Mouse (Mus musculus) heart, postnatal 0 days (tissue): Measurements from ENCODE around the gene Fermt2. TPM values are rescaled to one million over a fixed set of nuclear protein-coding genes. Genes with fewer than 3 reads are reported as not detected.

Experiments
- ATAC-seq: fragments of 200-750 bp; cut with Nextera tagmentation; 2 replicates; pipeline ENCODE4 v1.8.0; 2017; ENCODE audit warnings: low read depth, moderate number of reproducible peaks, moderate library complexity; ENCODE audit not compliant: insufficient read depth
- DNase-seq: peaks from one replicate; pipeline ENCODE4 v3.0.0-alpha.2; 2016; ENCODE audit warnings: low spot score
- H3K27ac ChIP-seq: fragments of 300-500 bp; sonication (generic); 2 replicates; pipeline ENCODE4 v1.5.1; 2014; ENCODE audit warnings: low read depth, mild to moderate bottlenecking
- H3K27me3 ChIP-seq: fragments of 300-500 bp; sonication (generic); 2 replicates; pipeline ENCODE4 v1.6.1; 2014; ENCODE audit warnings: low read length, mixed read lengths; ENCODE audit not compliant: control insufficient read depth, insufficient read depth
- H3K36me3 ChIP-seq: fragments of 300-500 bp; sonication (generic); replicated peaks from 2 replicates; pipeline ENCODE4 v1.6.1; 2014; ENCODE audit warnings: low read length, mixed read lengths; ENCODE audit not compliant: control insufficient read depth, insufficient read depth
- H3K4me1 ChIP-seq: fragments of 300-500 bp; sonication (generic); 2 replicates; pipeline ENCODE4 v1.6.1; 2014; ENCODE audit warnings: antibody characterized with exemption; ENCODE audit not compliant: control insufficient read depth, insufficient read depth
- H3K4me2 ChIP-seq: fragments of 300-500 bp; sonication (generic); 2 replicates; pipeline ENCODE4 v1.6.1; 2014; ENCODE audit warnings: low read depth, mild to moderate bottlenecking, low read length, moderate library complexity
- H3K4me3 ChIP-seq: fragments of 300-500 bp; sonication (generic); 2 replicates; pipeline ENCODE4 v1.5.1; 2014; ENCODE audit warnings: low read depth, low read length
- H3K9ac ChIP-seq: fragments of 300-500 bp; sonication (generic); replicated peaks from 2 replicates; pipeline ENCODE4 v1.6.1; 2014; ENCODE audit warnings: low read depth, low read length, mixed read lengths
- H3K9me3 ChIP-seq: fragments of 300-500 bp; sonication (generic); replicated peaks from 2 replicates; pipeline ENCODE4 v1.6.1; 2016; ENCODE audit warnings: low read length; ENCODE audit not compliant: control insufficient read depth
- CTCF ChIP-seq: IDR thresholded peaks from 2 replicates; pipeline ENCODE4 v1.5.1; 2016; ENCODE audit warnings: antibody characterized with exemption, control low read depth, low read depth
- EP300 ChIP-seq: IDR thresholded peaks from 2 replicates; pipeline ENCODE4 v1.6.1; 2016; ENCODE audit warnings: antibody characterized with exemption, low read depth
- WGBS: fragments of 180-500 bp; shearing (Covaris S2); extraction: QIAGEN DNeasy Blood & Tissue Kit; methylation state at CpG from one replicate; pipeline ENCODE4 v1.1.7; 2014; 5-methylcytosine and 5-hydroxymethylcytosine counted together
- polyA plus RNA-seq: library from polyadenylated mRNA; unstranded; fragments of >200 nt; fragmentation: Nextera tagmentation; extraction: Ambion mirVana; gene quantifications from 2 replicates; pipeline ENCODE4 v1.2.1, GENCODE M21; 2015
- total RNA-seq: library from RNA; depleted of rRNA; stranded (reverse); fragments of >200 nt; gene quantifications from 2 replicates; pipeline ENCODE4 v1.2.3, GENCODE M21; 2014; ENCODE audit warnings: low replicate concordance

The Fermt2 gene
- total and polyA plus RNA-seq, 2 experiments from 2014 or later, result 119 to 221 TPM

DNA sequence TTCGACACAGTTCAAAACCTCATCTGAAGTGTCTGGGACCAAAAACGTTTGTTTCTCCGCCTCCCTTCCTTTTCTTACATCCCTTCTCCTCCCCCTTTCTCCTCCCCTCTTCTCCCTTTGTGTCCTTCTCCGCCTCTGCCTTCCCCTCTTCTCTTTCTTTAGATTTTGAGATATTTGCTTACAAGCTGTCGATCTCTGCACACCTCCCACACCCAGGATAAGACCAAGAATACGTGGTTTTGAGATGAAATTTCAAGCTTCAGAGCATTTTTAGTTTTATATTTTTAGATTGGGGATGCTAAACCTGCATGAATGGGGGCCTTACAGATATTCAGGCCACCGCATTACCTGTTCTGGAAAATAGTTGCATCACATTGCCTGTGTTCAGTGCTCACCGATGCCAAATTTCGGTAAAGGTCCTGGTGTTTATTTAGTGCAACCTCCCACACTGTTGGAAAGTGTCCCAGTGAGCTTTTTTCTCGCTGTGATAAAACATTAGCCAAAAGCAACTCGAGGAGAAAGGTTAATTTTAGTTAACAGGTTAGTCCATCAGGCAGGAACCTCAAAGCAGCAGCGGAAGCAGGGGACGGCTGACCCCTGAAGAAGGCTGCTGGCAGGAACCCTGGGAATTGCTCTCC lies 20.2 kb upstream of the Fermt2 start:
- H3K9ac ChIP-seq, result no peak overlapping the region
- WGBS, result 53% methylated on average over 13 of the region's 13 CpGs
- TF ChIP-seq EP300 (no peak), CTCF (no peak)
- H3K4me1 ChIP-seq, result no peaks in the 10 kb centered on the region
- H3K4me3 ChIP-seq, result no peak overlapping the region
- no peaks in the 10 kb centered on the region for H3K36me3 ChIP-seq
- DNase-seq (no peak), ATAC-seq (no peak)
- no peak overlapping the region for H3K4me2 ChIP-seq
- H3K27me3 ChIP-seq, result no peaks in the 10 kb centered on the region
- no peak overlapping the region for H3K27ac ChIP-seq
- H3K9me3 ChIP-seq, result no peaks in the 10 kb centered on the region

DNA sequence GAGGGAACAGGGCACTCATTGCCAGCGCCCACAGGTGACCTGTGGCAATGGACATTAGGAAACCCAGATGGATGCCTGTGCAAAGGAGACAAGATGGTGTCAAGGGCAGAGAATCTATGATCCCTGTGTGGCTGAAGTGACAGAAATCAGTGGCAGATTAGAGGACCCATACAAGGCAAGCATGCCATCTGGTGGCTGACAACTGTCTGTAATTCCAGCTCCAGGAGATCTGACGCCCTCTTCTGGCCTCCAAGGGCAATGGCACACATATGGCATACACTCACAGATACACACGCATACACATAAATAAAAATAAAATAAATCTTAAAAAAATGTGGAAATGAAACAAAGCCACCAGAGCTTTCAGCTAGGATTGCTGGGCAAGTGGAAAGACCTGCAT lies 18.2 kb upstream of the Fermt2 start:
- no peak overlapping the region for H3K9ac ChIP-seq
- TF ChIP-seq CTCF (peak; percentile 31; the same call in 1 of the 2 replicates), EP300 (no peak)
- no peaks in the 10 kb centered on the region for H3K9me3 ChIP-seq
- no peak overlapping the region for H3K4me3 ChIP-seq
- WGBS, result 80% methylated on average over 3 of the region's 3 CpGs
- no peaks in the 10 kb centered on the region for H3K36me3 ChIP-seq
- H3K27me3 ChIP-seq, result no peaks in the 10 kb centered on the region
- no peak overlapping the region for H3K27ac ChIP-seq
- no peaks in the 10 kb centered on the region for H3K4me1 ChIP-seq
- DNase-seq, result no peak
- no peak overlapping the region for H3K4me2 ChIP-seq
- ATAC-seq, result no peak

- WGBS, result 83% methylated on average over 7 of the region's 7 CpGs
- no peak for ATAC-seq
Measured at GRCm38 (mm10) chr14:45544905-45545304, 15.0 kb upstream of the Fermt2 start.

GRCm38 (mm10) chr14:45544026-45544425 lies 14.1 kb upstream of the Fermt2 start:
- H3K36me3 ChIP-seq, result no peaks in the 10 kb centered on the region
- no peaks in the 10 kb centered on the region for H3K27me3 ChIP-seq
- no peak overlapping the region for H3K4me3 ChIP-seq
- H3K9me3 ChIP-seq, result no peaks in the 10 kb centered on the region
- ATAC-seq (no peak), DNase-seq (no peak)
- H3K4me2 ChIP-seq, result no peak overlapping the region
- TF ChIP-seq CTCF, result no peak
- no peak for TF ChIP-seq EP300
- H3K27ac ChIP-seq, result no peak overlapping the region
- H3K4me1 ChIP-seq, result 0 out of 2 replicates have a peak, but pooled peaks cover 2% of the 10 kb centered on the region
- WGBS, result 63% methylated on average over 5 of the region's 6 CpGs
- H3K9ac ChIP-seq, result no peak overlapping the region

More at GRCm38 (mm10) chr14:45544905-45545304, 15.0 kb upstream of the Fermt2 start:
- Histone ChIP-seq H3K4me1 (0 out of 2 replicates have a peak, but pooled peaks cover under 1% of the 10 kb centered on the region), H3K4me2 (no peak overlapping the region), H3K27me3 (no peaks in the 10 kb centered on the region), H3K36me3 (no peaks in the 10 kb centered on the region), H3K27ac (no peak overlapping the region), H3K4me3 (no peak overlapping the region), H3K9me3 (no peaks in the 10 kb centered on the region), H3K9ac (no peak overlapping the region)
- no peak for DNase-seq
- TF ChIP-seq CTCF, result no peak
- no peak for TF ChIP-seq EP300

DNA sequence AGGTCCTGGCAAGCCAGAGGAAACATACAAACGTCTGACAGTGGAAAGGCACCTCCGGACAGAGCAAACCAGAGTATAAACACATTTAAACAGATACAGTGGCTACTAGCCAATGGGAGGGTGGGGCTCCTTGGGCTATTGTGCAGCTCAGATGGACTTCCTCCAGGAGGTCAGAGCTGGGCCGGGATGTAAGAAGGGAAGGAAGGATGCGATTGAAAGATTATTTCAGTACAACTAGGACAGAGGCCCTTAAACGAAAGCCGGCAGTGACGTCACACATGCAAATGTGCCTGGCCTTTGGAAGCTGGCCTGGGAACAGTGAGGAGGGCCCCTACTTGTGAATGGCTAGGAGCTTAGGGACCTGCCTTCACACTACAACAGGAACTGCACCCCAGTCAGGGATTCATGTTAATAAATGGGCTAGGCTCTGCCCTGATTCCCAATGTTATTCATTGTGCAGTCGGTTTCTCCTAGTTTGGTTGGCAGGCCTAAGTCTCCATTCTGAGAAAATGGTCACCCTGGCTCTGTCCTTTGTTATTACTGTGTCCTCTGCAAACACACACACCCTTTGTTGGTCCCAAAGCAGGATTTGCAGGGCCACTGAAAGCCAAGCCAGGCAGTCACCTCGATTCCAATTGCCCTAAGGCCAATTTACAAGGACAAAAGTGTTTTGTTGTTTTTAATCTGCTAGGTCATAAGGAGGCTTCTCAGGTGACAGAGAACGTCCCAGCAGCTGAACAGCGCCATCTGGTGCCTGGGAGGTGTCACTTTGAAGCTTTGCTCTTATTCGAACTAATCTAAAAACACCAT lies 9.9 kb upstream of the Fermt2 start:
- Histone ChIP-seq H3K4me2 (peak overlapping the region; percentile 16), H3K4me1 (0 out of 2 replicates have a peak, but pooled peaks cover 2% of the 10 kb centered on the region), H3K4me3 (no peak overlapping the region), H3K27me3 (no peaks in the 10 kb centered on the region), H3K9ac (no peak overlapping the region; the same call in 1 of the 2 replicates), H3K9me3 (no peaks in the 10 kb centered on the region), H3K36me3 (no peaks in the 10 kb centered on the region), H3K27ac (peak overlapping the region; percentile 88)
- WGBS, result 24% methylated on average over 12 of the region's 12 CpGs
- peak; percentile 89 for ATAC-seq
- TF ChIP-seq CTCF, result peak; percentile 90
- TF ChIP-seq EP300, result peak; percentile 95
- DNase-seq, result peak; percentile 92
